Mouse (Mus musculus) adrenal gland, adult 2 months (tissue): ENCODE results near the gene Fank1. TPM values are rescaled to one million over a fixed set of nuclear protein-coding genes. Genes with fewer than 3 reads are reported as not detected.

ENCODE experiments used
- DNase-seq: peaks from one replicate; pipeline ENCODE4 v3.0.0; 2021
- polyA plus RNA-seq: library from polyadenylated mRNA; depleted of rRNA; stranded (reverse); fragments of >200 nt; gene quantifications from 2 replicates; pipeline ENCODE4 v1.2.3, GENCODE M21; 2012; rRNA removed
- total RNA-seq, 2 experiments: library from RNA; stranded (reverse); gene quantifications; 2 replicates each; pipeline ENCODE4 v1.2.3; 2021

Gene Fank1
- total and polyA plus RNA-seq, 3 experiments, result 0.10 to 0.24 TPM; not detected in 1

- DNase-seq, result no peak
Observed at GRCm38 (mm10) chr7:133899391-133899790, 122.7 kb downstream of the Fank1 start.

- no peak for DNase-seq
Observed at GRCm38 (mm10) chr7:133908966-133909365, 132.3 kb downstream of the Fank1 start.

- DNase-seq, result no peak
Observed at GRCm38 (mm10) chr7:133909833-133910375, 133.2 kb downstream of the Fank1 start.

- DNase-seq, result no peak
Observed at GRCm38 (mm10) chr7:133911881-133912280, 135.2 kb downstream of the Fank1 start.

GRCm38 (mm10) chr7:133916230-133916629 lies 139.6 kb downstream of the Fank1 start:
- DNase-seq, result no peak

GRCm38 (mm10) chr7:133919306-133919705 lies 142.6 kb downstream of the Fank1 start:
- no peak for DNase-seq

GRCm38 (mm10) chr7:133919918-133920317 lies 143.3 kb downstream of the Fank1 start:
- peak; percentile 16 for DNase-seq

- no peak for DNase-seq
Observed at GRCm38 (mm10) chr7:133920724-133921123, 144.1 kb downstream of the Fank1 start.

- no peak for DNase-seq
Observed at GRCm38 (mm10) chr7:133921291-133921690, 144.6 kb downstream of the Fank1 start.

GRCm38 (mm10) chr7:133923994-133924393 lies 147.3 kb downstream of the Fank1 start:
- DNase-seq, result no peak

- DNase-seq, result peak; percentile 10
Observed at GRCm38 (mm10) chr7:133925771-133926170, 149.1 kb downstream of the Fank1 start.

GRCm38 (mm10) chr7:133928981-133929380 lies 152.3 kb downstream of the Fank1 start:
- DNase-seq, result peak; percentile 63

Other genes with a start within 250 kb of the Fank1 start
- not detected for gene Tex36, start 174.7 kb upstream of the Fank1 start, total RNA-seq
- not detected in 2 replicates for gene Tex36, start 174.7 kb upstream of the Fank1 start, polyA plus RNA-seq
- gene Edrf1, start 139.3 kb upstream of the Fank1 start, total RNA-seq, result 10 to 100 TPM; 15.4 to 18.3 TPM
- gene Edrf1, start 139.3 kb upstream of the Fank1 start, polyA plus RNA-seq, result 3.7 and 5.7 TPM in 2 replicates
- not detected for gene Mmp21, start 96.8 kb upstream of the Fank1 start, total RNA-seq
- 0.10 TPM in 1 of 2 replicates, not detected in the other for gene Mmp21, start 96.8 kb upstream of the Fank1 start, polyA plus RNA-seq
- 10 to 100 TPM; 58.4 to 64.0 TPM for gene Bccip, start 67.5 kb upstream of the Fank1 start, total RNA-seq
- 9.4 and 10.1 TPM in 2 replicates for gene Bccip, start 67.5 kb upstream of the Fank1 start, polyA plus RNA-seq
- 10 to 100 TPM; 17.0 to 18.6 TPM for gene Uros, start 66.8 kb upstream of the Fank1 start, total RNA-seq
- gene Uros, start 66.8 kb upstream of the Fank1 start, polyA plus RNA-seq, result 14.6 and 18.2 TPM in 2 replicates
- gene Dhx32, start 5.9 kb downstream of the Fank1 start, total RNA-seq, result 10 to 100 TPM; 56.8 to 71.2 TPM
- 20.7 and 21.9 TPM in 2 replicates for gene Dhx32, start 5.9 kb downstream of the Fank1 start, polyA plus RNA-seq